Mouse (Mus musculus) limb, embryonic 11.5 days (tissue): ENCODE results near the gene Bptf. TPM values are rescaled to one million over a fixed set of nuclear protein-coding genes. Genes with fewer than 3 reads are reported as not detected.

ENCODE experiments used
- ATAC-seq: fragments of 200-750 bp; cut with Nextera tagmentation; 2 replicates; pipeline ENCODE4 v1.8.0; 2017; ENCODE audit warnings: low read depth; ENCODE audit not compliant: insufficient number of reproducible peaks, low FRiP score, low TSS enrichment
- DNase-seq: peaks from one replicate; pipeline ENCODE4 v3.0.0-alpha.2; 2015; ENCODE audit warnings: low spot score
- H3K27ac ChIP-seq: fragments of 300-500 bp; sonication (generic); replicated peaks from 2 replicates; pipeline ENCODE4 v1.5.1; 2014; ENCODE audit warnings: low read depth, mild to moderate bottlenecking, low read length
- H3K27me3 ChIP-seq: fragments of 300-500 bp; sonication (generic); 2 replicates; pipeline ENCODE4 v1.6.1; 2014; ENCODE audit warnings: mild to moderate bottlenecking, low read length, mixed read lengths; ENCODE audit not compliant: control insufficient read depth, insufficient read depth
- H3K36me3 ChIP-seq: fragments of 300-500 bp; sonication (generic); 2 replicates; pipeline ENCODE4 v1.6.1; 2014; ENCODE audit warnings: mild to moderate bottlenecking, low read length, moderate library complexity, mixed read lengths; ENCODE audit not compliant: control insufficient read depth, insufficient read depth
- H3K4me1 ChIP-seq: fragments of 300-500 bp; sonication (generic); 2 replicates; pipeline ENCODE4 v1.6.1; 2014; ENCODE audit warnings: low read length, mixed read lengths; ENCODE audit not compliant: control insufficient read depth, insufficient read depth
- H3K4me2 ChIP-seq: fragments of 300-500 bp; sonication (generic); 2 replicates; pipeline ENCODE4 v1.6.1; 2014; ENCODE audit warnings: low read depth, mild to moderate bottlenecking, moderate library complexity; ENCODE audit not compliant: severe bottlenecking
- H3K4me3 ChIP-seq: fragments of 300-500 bp; sonication (generic); 2 replicates; pipeline ENCODE4 v1.5.1; 2014; ENCODE audit warnings: low read depth, low read length
- H3K9ac ChIP-seq: fragments of 300-500 bp; sonication (generic); 2 replicates; pipeline ENCODE4 v1.6.1; 2014; ENCODE audit warnings: mild to moderate bottlenecking, low read length
- H3K9me3 ChIP-seq: fragments of 300-500 bp; sonication (generic); 2 replicates; pipeline ENCODE4 v1.6.1; 2016; ENCODE audit warnings: low read length; ENCODE audit not compliant: control insufficient read depth
- WGBS: fragments of 180-500 bp; shearing (Covaris S2); extraction: QIAGEN DNeasy Blood & Tissue Kit; methylation state at CpG from one replicate; pipeline ENCODE4 v1.1.7; 2014; 5-methylcytosine and 5-hydroxymethylcytosine counted together
- polyA plus RNA-seq: library from polyadenylated mRNA; unstranded; fragments of >200 nt; fragmentation: Nextera tagmentation; extraction: Ambion mirVana; gene quantifications from 2 replicates; pipeline ENCODE4 v1.2.1, GENCODE M21; 2014

Bptf gene
- polyA plus RNA-seq, 1 experiment from 2014 or later, result 44.1 TPM

GRCm38 (mm10) chr11:107113112-107113511 lies 18.8 kb downstream of the Bptf start:
- ATAC-seq, result no peak
- Histone ChIP-seq H3K4me3 (no peak overlapping the region), H3K36me3 (peaks cover 10% of the 10 kb centered on the region; the same call in 1 of the 2 replicates), H3K9me3 (no peaks in the 10 kb centered on the region), H3K27me3 (no peaks in the 10 kb centered on the region), H3K27ac (no peak overlapping the region), H3K4me2 (no peak overlapping the region), H3K9ac (no peak overlapping the region), H3K4me1 (peaks cover 11% of the 10 kb centered on the region)
- no peak for DNase-seq
- WGBS, result 72% methylated on average over 4 of the region's 4 CpGs

DNA sequence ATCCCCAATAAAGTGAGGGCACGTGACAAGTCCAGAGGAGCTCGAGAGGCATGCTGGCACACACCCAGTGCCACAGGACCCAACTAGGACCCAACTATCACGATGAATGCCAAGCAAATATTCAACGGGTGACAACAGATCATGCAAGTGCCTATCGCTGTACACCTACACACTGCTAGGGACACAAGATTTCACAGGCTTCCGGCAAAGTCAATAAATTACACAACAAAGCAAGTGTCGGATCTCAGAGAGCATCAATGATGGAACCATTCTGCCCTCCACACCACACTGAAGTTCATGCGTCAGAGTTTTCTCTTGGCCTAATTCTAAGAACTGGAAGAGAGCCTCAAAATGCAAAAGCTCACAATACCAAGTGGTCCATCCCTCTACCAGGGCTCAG lies 22.3 kb downstream of the Bptf start:
- Histone ChIP-seq H3K36me3 (peaks cover 10% of the 10 kb centered on the region; the same call in 1 of the 2 replicates), H3K4me1 (peaks cover 5% of the 10 kb centered on the region), H3K9me3 (no peaks in the 10 kb centered on the region), H3K4me2 (no peak overlapping the region), H3K27me3 (no peaks in the 10 kb centered on the region), H3K4me3 (no peak overlapping the region), H3K27ac (no peak overlapping the region), H3K9ac (no peak overlapping the region)
- DNase-seq, result no peak
- 99% methylated on average over 8 of the region's 8 CpGs for WGBS
- no peak for ATAC-seq

GRCm38 (mm10) chr11:107108892-107109291 lies 23.0 kb downstream of the Bptf start:
- H3K9ac ChIP-seq, result no peak overlapping the region
- no peak overlapping the region for H3K27ac ChIP-seq
- 97% methylated on average over 2 of the region's 2 CpGs for WGBS
- no peak overlapping the region for H3K4me2 ChIP-seq
- H3K4me3 ChIP-seq, result no peak overlapping the region
- no peak for ATAC-seq
- H3K4me1 ChIP-seq, result no peaks in the 10 kb centered on the region
- H3K36me3 ChIP-seq, result peaks cover 10% of the 10 kb centered on the region; the same call in 1 of the 2 replicates
- no peak for DNase-seq
- H3K27me3 ChIP-seq, result no peaks in the 10 kb centered on the region
- H3K9me3 ChIP-seq, result no peaks in the 10 kb centered on the region

DNA sequence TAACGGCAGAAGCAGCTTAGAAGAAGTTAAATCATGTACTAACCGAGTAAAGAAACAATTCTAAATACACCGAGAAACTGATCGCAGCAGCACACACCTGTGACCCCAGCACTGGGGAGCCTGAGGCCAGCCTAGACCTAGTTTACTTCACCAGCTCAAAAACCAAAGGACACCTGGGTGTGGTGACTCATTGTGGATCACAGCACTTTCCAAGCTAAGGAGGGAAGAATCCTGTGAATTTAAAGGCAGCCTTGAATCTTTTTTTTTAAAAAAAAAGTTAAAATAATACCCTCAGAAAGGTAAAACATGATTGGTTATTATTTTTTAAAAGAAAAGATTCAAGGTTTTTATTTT lies 24.2 kb downstream of the Bptf start:
- H3K9ac ChIP-seq, result no peak overlapping the region
- no peak overlapping the region for H3K27ac ChIP-seq
- H3K4me2 ChIP-seq, result no peak overlapping the region
- peaks cover 3% of the 10 kb centered on the region; the same call in 1 of the 2 replicates for H3K4me1 ChIP-seq
- 89% methylated on average over 4 of the region's 4 CpGs for WGBS
- H3K4me3 ChIP-seq, result no peak overlapping the region
- no peaks in the 10 kb centered on the region for H3K9me3 ChIP-seq
- ATAC-seq, result no peak
- H3K36me3 ChIP-seq, result peaks cover 10% of the 10 kb centered on the region; the same call in 1 of the 2 replicates
- H3K27me3 ChIP-seq, result no peaks in the 10 kb centered on the region
- DNase-seq, result no peak

- H3K27me3 ChIP-seq, result no peaks in the 10 kb centered on the region
- WGBS, result 79% methylated on average over 12 of the region's 12 CpGs
- no peak overlapping the region for H3K4me2 ChIP-seq
- ATAC-seq (no peak), DNase-seq (no peak)
- H3K9me3 ChIP-seq, result no peaks in the 10 kb centered on the region
- H3K9ac ChIP-seq, result no peak overlapping the region
- H3K27ac ChIP-seq, result no peak overlapping the region
- peaks cover 5% of the 10 kb centered on the region; the same call in 1 of the 2 replicates for H3K4me1 ChIP-seq
- peaks cover 10% of the 10 kb centered on the region; the same call in 1 of the 2 replicates for H3K36me3 ChIP-seq
- no peak overlapping the region for H3K4me3 ChIP-seq
Measured at GRCm38 (mm10) chr11:107106978-107107724, 24.8 kb downstream of the Bptf start.

DNA sequence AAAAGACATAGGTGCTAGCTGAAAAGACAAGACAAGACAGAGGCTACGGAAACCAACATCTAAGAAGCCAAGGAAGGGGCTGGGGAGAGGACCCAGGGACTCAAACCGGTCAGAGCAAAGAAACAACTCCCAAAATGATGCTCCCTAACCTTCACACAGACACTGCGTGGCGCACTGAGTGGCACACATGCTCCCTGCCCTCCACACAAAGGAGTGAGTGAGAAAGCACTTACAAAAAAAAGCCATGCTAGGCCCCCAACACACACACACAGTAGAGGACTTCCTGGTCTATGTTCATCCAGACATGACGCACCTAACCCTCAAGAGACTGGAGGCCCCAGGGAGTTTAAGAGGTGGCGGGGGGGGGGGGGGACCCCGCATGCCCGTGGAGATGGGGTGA lies 25.5 kb downstream of the Bptf start:
- WGBS, result 93% methylated on average over 7 of the region's 8 CpGs
- no peak for ATAC-seq
- peaks cover 10% of the 10 kb centered on the region; the same call in 1 of the 2 replicates for H3K36me3 ChIP-seq

GRCm38 (mm10) chr11:107105227-107105626 lies 26.7 kb downstream of the Bptf start:
- Histone ChIP-seq H3K4me2 (no peak overlapping the region), H3K4me3 (no peak overlapping the region), H3K9me3 (no peaks in the 10 kb centered on the region), H3K9ac (no peak overlapping the region), H3K4me1 (peaks cover 9% of the 10 kb centered on the region; the same call in 1 of the 2 replicates), H3K36me3 (no peaks in the 10 kb centered on the region), H3K27ac (no peak overlapping the region), H3K27me3 (no peaks in the 10 kb centered on the region)
- 57% methylated on average over 5 of the region's 5 CpGs for WGBS
- DNase-seq (peak; percentile 80), ATAC-seq (no peak)

More for the DNA sequence above, 25.5 kb downstream of the Bptf start:
- Histone ChIP-seq H3K9me3 (no peaks in the 10 kb centered on the region), H3K4me1 (peaks cover 9% of the 10 kb centered on the region; the same call in 1 of the 2 replicates), H3K4me2 (no peak overlapping the region), H3K27me3 (no peaks in the 10 kb centered on the region), H3K27ac (no peak overlapping the region), H3K9ac (no peak overlapping the region), H3K4me3 (no peak overlapping the region)
- no peak for DNase-seq

- peaks cover 9% of the 10 kb centered on the region; the same call in 1 of the 2 replicates for H3K4me1 ChIP-seq
- no peak overlapping the region for H3K9ac ChIP-seq
- no peak overlapping the region for H3K4me2 ChIP-seq
- H3K27me3 ChIP-seq, result no peaks in the 10 kb centered on the region
- H3K9me3 ChIP-seq, result no peaks in the 10 kb centered on the region
- DNase-seq (no peak), ATAC-seq (no peak)
- H3K36me3 ChIP-seq, result no peaks in the 10 kb centered on the region
- 94% methylated on average over 2 of the region's 2 CpGs for WGBS
- no peak overlapping the region for H3K27ac ChIP-seq
- no peak overlapping the region for H3K4me3 ChIP-seq
Measured at GRCm38 (mm10) chr11:107103736-107104135, 28.2 kb downstream of the Bptf start.
